Mouse (Mus musculus): Measurements from ENCODE around the gene Tmem8b. TPM values are rescaled to one million over a fixed set of nuclear protein-coding genes. Genes with fewer than 3 reads are reported as not detected.

Tmem8b gene
- polyA plus RNA-seq, 1 experiment from 2014 or later = 2.8 TPM

- no peaks in the 10 kb centered on the region for H3K9me3 ChIP-seq (ENCODE audit: low read length)
- 0 out of 2 replicates have a peak, but pooled peaks cover 7% of the 10 kb centered on the region for H3K27me3 ChIP-seq (ENCODE audit: insufficient read depth, low read length)
- no peaks in the 10 kb centered on the region for H3K36me3 ChIP-seq (ENCODE audit: insufficient read depth, low read length)
- peak within 1 kb of the TSS; percentile 69 for H3K4me2 ChIP-seq (replicated peaks; ENCODE audit: low read depth, low read length)
- H3K9ac ChIP-seq (replicated peaks; ENCODE audit: low read length) = peak within 1 kb of the TSS; percentile 92
- WGBS = under 1% methylated on average over 34 of the region's 34 CpGs
- peak within 1 kb of the TSS; percentile 81 for H3K4me3 ChIP-seq (ENCODE audit: low read length)
- peaks cover 17% of the 10 kb centered on the region for H3K4me1 ChIP-seq (ENCODE audit: insufficient read depth, low read length)
- peak; percentile 96 for ATAC-seq (ENCODE audit: low FRiP score, low TSS enrichment)
- peak within 1 kb of the TSS; percentile 94 for H3K27ac ChIP-seq (ENCODE audit: low read length)
These were observed 12.2 kb upstream of the Tmem8b start, which contains the start of gene Hint2 for GRCm38 (mm10) chr4:43656339-43657109. Gene Hint2 (minus strand): TSS chr4:43656466.

- Histone ChIP-seq H3K36me3 (ENCODE audit: insufficient read depth, low read length) (no peaks in the 10 kb centered on the region), H3K4me2 (replicated peaks; ENCODE audit: low read depth, low read length) (peak overlapping the region; percentile 43), H3K4me1 (ENCODE audit: insufficient read depth, low read length) (peaks cover 17% of the 10 kb centered on the region), H3K27ac (ENCODE audit: low read length) (no peak overlapping the region), H3K9ac (replicated peaks; ENCODE audit: low read length) (no peak overlapping the region), H3K27me3 (ENCODE audit: insufficient read depth, low read length) (peaks cover 12% of the 10 kb centered on the region), H3K4me3 (ENCODE audit: low read length) (peak overlapping the region; percentile 81), H3K9me3 (ENCODE audit: low read length) (no peaks in the 10 kb centered on the region)
- 57% methylated on average over 4 of the region's 4 CpGs for WGBS
- no peak for ATAC-seq (ENCODE audit: low FRiP score, low TSS enrichment)
These were observed 11.6 kb upstream of the Tmem8b start for GRCm38 (mm10) chr4:43657146-43657545.

- Histone ChIP-seq H3K4me3 (ENCODE audit: low read length) (no peak overlapping the region), H3K9ac (replicated peaks; ENCODE audit: low read length) (no peak overlapping the region), H3K27me3 (ENCODE audit: insufficient read depth, low read length) (peaks cover 38% of the 10 kb centered on the region), H3K27ac (ENCODE audit: low read length) (no peak overlapping the region), H3K4me1 (ENCODE audit: insufficient read depth, low read length) (peaks cover 11% of the 10 kb centered on the region; the same call in 1 of the 2 replicates), H3K36me3 (ENCODE audit: insufficient read depth, low read length) (no peaks in the 10 kb centered on the region), H3K9me3 (ENCODE audit: low read length) (no peaks in the 10 kb centered on the region), H3K4me2 (replicated peaks; ENCODE audit: low read depth, low read length) (no peak overlapping the region)
- WGBS = 16% methylated on average over 4 of the region's 4 CpGs
- no peak for ATAC-seq (ENCODE audit: low FRiP score, low TSS enrichment)
These were observed 2.4 kb upstream of the Tmem8b start for GRCm38 (mm10) chr4:43666412-43666811.

GRCm38 (mm10) chr4:43669428-43669794, 640 bp downstream of the Tmem8b start:
- H3K36me3 ChIP-seq (ENCODE audit: insufficient read depth, low read length) = no peaks in the 10 kb centered on the region
- peaks cover 16% of the 10 kb centered on the region; the same call in 1 of the 2 replicates for H3K4me1 ChIP-seq (ENCODE audit: insufficient read depth, low read length)
- H3K9me3 ChIP-seq (ENCODE audit: low read length) = no peaks in the 10 kb centered on the region
- ATAC-seq (ENCODE audit: low FRiP score, low TSS enrichment) = peak; percentile 86
- peak overlapping the region; percentile 80 for H3K4me2 ChIP-seq (replicated peaks; ENCODE audit: low read depth, low read length)
- H3K27me3 ChIP-seq (ENCODE audit: insufficient read depth, low read length) = peaks cover 18% of the 10 kb centered on the region
- H3K27ac ChIP-seq (ENCODE audit: low read length) = peak overlapping the region; percentile 68; the same call in 1 of the 2 replicates
- H3K9ac ChIP-seq (replicated peaks; ENCODE audit: low read length) = peak overlapping the region; percentile 86
- WGBS = under 1% methylated on average over 22 of the region's 25 CpGs
- H3K4me3 ChIP-seq (ENCODE audit: low read length) = peak overlapping the region; percentile 85

GRCm38 (mm10) chr4:43672070-43672469, 3.3 kb downstream of the Tmem8b start:
- ATAC-seq (ENCODE audit: low FRiP score, low TSS enrichment) = peak; percentile 20; the same call in 1 of the 2 replicates
- no peak overlapping the region for H3K9ac ChIP-seq (replicated peaks; ENCODE audit: low read length)
- WGBS = 5% methylated on average over 2 of the region's 2 CpGs

GRCm38 (mm10) chr4:43673703-43674102, 4.9 kb downstream of the Tmem8b start:
- H3K27ac ChIP-seq (ENCODE audit: low read length) = no peak overlapping the region
- H3K36me3 ChIP-seq (ENCODE audit: insufficient read depth, low read length) = no peaks in the 10 kb centered on the region
- H3K4me2 ChIP-seq (replicated peaks; ENCODE audit: low read depth, low read length) = no peak overlapping the region
- no peaks in the 10 kb centered on the region for H3K9me3 ChIP-seq (ENCODE audit: low read length)
- H3K27me3 ChIP-seq (ENCODE audit: insufficient read depth, low read length) = no peaks in the 10 kb centered on the region
- no peak for ATAC-seq (ENCODE audit: low FRiP score, low TSS enrichment)
- WGBS = 71% methylated on average over 8 of the region's 8 CpGs
- H3K9ac ChIP-seq (replicated peaks; ENCODE audit: low read length) = no peak overlapping the region
- H3K4me3 ChIP-seq (ENCODE audit: low read length) = no peak overlapping the region
- peaks cover 12% of the 10 kb centered on the region; the same call in 1 of the 2 replicates for H3K4me1 ChIP-seq (ENCODE audit: insufficient read depth, low read length)

More at GRCm38 (mm10) chr4:43672070-43672469, 3.3 kb downstream of the Tmem8b start:
- H3K4me3 ChIP-seq (ENCODE audit: low read length) = no peak overlapping the region
- no peak overlapping the region for H3K27ac ChIP-seq (ENCODE audit: low read length)
- H3K4me1 ChIP-seq (ENCODE audit: insufficient read depth, low read length) = peaks cover 16% of the 10 kb centered on the region; the same call in 1 of the 2 replicates
- no peaks in the 10 kb centered on the region for H3K27me3 ChIP-seq (ENCODE audit: insufficient read depth, low read length)
- no peaks in the 10 kb centered on the region for H3K36me3 ChIP-seq (ENCODE audit: insufficient read depth, low read length)
- H3K4me2 ChIP-seq (replicated peaks; ENCODE audit: low read depth, low read length) = no peak overlapping the region
- no peaks in the 10 kb centered on the region for H3K9me3 ChIP-seq (ENCODE audit: low read length)

- 70% methylated on average over 5 of the region's 5 CpGs for WGBS
- H3K9ac ChIP-seq (replicated peaks; ENCODE audit: low read length) = no peak overlapping the region
- H3K4me1 ChIP-seq (ENCODE audit: insufficient read depth, low read length) = peaks cover 5% of the 10 kb centered on the region; the same call in 1 of the 2 replicates
- ATAC-seq (ENCODE audit: low FRiP score, low TSS enrichment) = no peak
- no peaks in the 10 kb centered on the region for H3K27me3 ChIP-seq (ENCODE audit: insufficient read depth, low read length)
- no peak overlapping the region for H3K27ac ChIP-seq (ENCODE audit: low read length)
- no peaks in the 10 kb centered on the region for H3K36me3 ChIP-seq (ENCODE audit: insufficient read depth, low read length)
- H3K4me2 ChIP-seq (replicated peaks; ENCODE audit: low read depth, low read length) = no peak overlapping the region
- no peaks in the 10 kb centered on the region for H3K9me3 ChIP-seq (ENCODE audit: low read length)
- H3K4me3 ChIP-seq (ENCODE audit: low read length) = no peak overlapping the region
These were observed 6.2 kb downstream of the Tmem8b start for GRCm38 (mm10) chr4:43674974-43675373.

GRCm38 (mm10) chr4:43675608-43676007, 6.8 kb downstream of the Tmem8b start:
- Histone ChIP-seq H3K9ac (replicated peaks; ENCODE audit: low read length) (no peak overlapping the region), H3K4me1 (ENCODE audit: insufficient read depth, low read length) (peaks cover 4% of the 10 kb centered on the region; the same call in 1 of the 2 replicates), H3K4me3 (ENCODE audit: low read length) (no peak overlapping the region), H3K27me3 (ENCODE audit: insufficient read depth, low read length) (no peaks in the 10 kb centered on the region), H3K9me3 (ENCODE audit: low read length) (no peaks in the 10 kb centered on the region), H3K4me2 (replicated peaks; ENCODE audit: low read depth, low read length) (no peak overlapping the region), H3K36me3 (ENCODE audit: insufficient read depth, low read length) (no peaks in the 10 kb centered on the region), H3K27ac (ENCODE audit: low read length) (no peak overlapping the region)
- WGBS = 63% methylated on average over 4 of the region's 4 CpGs
- ATAC-seq (ENCODE audit: low FRiP score, low TSS enrichment) = no peak

GRCm38 (mm10) chr4:43678541-43678940, 9.8 kb downstream of the Tmem8b start:
- Histone ChIP-seq H3K9me3 (ENCODE audit: low read length) (no peaks in the 10 kb centered on the region), H3K4me3 (ENCODE audit: low read length) (no peak overlapping the region), H3K4me1 (ENCODE audit: insufficient read depth, low read length) (no peaks in the 10 kb centered on the region), H3K4me2 (replicated peaks; ENCODE audit: low read depth, low read length) (no peak overlapping the region), H3K36me3 (ENCODE audit: insufficient read depth, low read length) (no peaks in the 10 kb centered on the region; the same call in 1 of the 2 replicates), H3K9ac (replicated peaks; ENCODE audit: low read length) (no peak overlapping the region), H3K27me3 (ENCODE audit: insufficient read depth, low read length) (no peaks in the 10 kb centered on the region), H3K27ac (ENCODE audit: low read length) (no peak overlapping the region)
- WGBS = 89% methylated on average over 6 of the region's 6 CpGs
- ATAC-seq (ENCODE audit: low FRiP score, low TSS enrichment) = no peak

Data from kidney, embryonic 16.5 days (tissue).